Mouse (Mus musculus) kidney, adult 11 months (tissue): ENCODE data around the gene Cdkl2.

Experiments used
- DNase-seq: peaks from one replicate; pipeline ENCODE4 v3.0.0; 2022

Gene Cdkl2

DNA sequence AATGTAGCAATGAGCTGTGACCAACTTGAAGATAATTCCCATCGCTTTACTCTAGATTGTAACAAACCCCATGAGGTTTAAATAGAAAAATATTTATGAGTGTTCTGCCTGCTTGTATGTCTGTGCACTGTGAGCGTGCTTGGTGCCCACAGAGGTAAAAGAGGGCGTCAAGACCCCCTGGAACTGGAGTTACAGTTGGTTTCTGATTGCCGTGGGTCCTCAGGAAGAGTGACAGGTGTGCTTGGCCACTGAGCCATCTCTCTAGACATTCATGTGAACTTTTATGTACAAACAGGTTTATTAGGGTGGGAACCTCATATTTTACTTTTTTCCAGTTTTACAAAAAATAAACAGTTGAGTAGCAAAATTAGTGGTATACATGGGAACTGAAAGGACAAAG lies at the start of gene Cdkl2:
TSS of gene Cdkl2 (minus strand) at position 101 of the 400 bp plus-strand sequence.
- DNase-seq: no peak

DNA sequence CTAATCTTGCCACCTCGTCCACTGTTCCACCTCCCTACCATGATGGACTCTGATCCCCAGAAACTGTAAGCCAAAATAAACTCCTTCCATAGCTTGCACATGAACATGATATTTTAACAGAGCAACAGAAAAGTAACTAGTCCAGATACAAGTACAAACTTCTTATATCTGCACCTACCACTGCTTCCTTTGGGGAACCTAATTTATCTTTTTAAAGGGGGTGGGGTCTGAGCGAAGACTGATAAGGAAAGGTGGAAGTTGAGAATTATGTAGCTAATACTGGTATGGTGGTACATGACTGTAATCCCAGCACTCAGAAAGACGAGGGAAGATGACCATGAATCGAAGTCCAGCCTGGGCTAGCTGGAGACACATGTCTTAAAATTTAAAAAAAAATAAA lies 43.8 kb upstream of the Cdkl2 start:
- DNase-seq: no peak

DNA sequence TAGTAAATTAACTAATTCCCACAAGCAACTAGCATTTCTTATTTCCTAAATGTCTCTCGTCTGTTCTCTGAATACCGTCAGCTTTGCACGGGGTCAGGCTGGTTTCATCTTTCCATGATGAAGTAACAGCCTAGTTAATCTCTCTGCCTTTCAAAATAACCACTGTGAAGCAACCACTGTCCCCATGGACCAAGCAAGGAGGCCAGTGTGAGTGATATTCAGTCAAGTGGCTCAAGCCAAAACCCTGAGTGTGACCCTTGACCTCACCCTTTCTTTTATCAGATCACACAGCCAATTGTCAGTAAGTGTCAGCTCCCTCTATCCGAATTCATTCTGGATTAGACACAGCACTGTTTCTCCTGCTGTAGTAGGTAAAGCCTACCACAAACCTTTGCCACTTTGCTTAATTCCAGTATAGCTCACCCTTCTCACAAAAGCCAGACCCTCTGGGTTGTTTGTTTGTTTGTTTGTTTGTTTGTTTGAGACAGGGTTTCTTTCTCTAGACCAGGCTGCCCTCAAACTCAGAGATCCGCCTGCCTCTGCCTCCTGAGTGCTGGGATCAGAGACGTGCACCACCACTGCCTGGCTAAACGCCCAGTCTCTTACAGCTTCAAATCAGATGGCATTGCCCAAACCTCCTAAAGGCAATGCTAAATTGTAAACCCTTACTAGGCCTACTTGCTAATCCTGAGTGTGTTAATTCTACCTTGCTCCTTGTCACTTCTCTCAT lies 42.3 kb upstream of the Cdkl2 start:
- DNase-seq: no peak

DNA sequence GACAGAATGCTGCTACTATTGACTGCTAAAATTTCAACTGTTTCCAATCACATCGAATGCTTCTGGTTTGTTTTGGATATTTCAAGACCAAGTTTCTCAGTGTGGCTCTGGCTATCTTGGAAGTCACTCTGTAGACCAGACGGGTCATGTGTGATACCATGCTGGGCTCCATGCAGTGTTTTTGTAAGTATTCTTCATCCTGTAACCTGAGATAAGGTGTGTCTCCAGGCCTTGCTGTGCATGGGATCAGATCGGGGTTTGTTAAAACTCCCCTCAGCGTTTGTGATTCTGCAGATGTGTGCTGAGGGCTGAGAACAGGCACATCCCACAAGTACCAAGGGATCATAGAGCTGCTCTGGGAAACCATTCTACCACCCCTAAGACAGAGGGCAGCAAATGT lies 41.6 kb upstream of the Cdkl2 start:
- DNase-seq: no peak

DNA sequence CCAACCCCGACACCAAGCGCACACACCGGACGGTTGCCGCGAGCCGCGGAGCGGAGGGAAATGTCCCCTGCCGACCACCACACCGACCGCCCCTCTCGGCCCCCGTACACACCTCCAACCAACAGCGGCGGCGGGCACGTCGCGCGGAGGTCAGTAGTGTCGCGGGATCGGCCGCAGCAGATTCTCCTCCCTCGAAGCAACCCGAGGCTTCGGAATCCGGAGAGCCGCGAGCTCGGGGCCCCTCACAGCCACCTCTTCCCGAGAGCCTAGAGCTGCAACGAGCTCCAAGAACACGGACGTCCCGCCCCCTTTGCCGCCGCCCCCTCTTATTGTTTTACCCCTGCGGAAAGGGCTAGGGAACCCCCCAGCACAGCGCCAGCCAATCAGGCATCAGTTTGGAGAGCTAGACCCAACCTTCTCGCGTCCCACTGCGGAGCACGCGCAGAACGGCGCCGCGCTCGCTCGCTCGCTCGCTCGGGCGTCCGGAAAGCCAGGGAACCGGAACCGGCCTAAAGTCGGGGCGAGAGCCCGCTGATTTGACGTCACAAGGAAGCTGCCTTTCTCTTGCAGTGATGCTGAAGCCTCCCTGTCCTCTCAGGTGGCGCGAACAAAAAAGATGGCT lies 39.8 kb upstream of the Cdkl2 start, which contains the start of gene G3bp2:
TSS of gene G3bp2 (minus strand) at position 303 of the 622 bp plus-strand sequence.
- peak; percentile 96 for DNase-seq

DNA sequence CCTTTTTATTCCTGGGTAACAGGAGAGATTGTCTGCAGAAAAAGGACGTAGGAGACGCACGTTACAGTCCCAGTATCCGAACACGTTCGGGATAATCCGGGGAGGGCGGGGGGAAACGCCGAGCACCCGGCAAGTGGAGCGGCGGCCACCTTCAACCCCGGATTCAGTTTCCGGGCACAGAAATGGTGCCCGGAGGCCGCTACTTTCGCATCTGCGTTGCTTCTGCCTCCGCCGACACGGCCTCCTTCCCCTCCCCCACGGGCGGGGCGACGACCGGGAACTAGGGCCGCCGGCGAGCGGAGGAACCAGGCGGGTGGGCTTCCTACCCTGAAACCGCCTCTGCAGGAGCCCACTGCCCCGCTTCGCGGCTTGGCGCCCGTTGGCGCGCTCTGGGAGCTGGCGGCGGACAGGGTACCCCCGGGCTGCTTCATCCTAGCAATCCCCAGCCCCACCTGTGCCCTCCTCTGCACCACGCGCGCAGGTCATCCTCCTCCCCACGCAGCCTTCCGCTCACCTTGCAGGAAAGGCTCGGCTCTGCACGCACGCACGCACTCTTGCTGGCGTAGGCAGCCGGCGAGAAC lies 39.2 kb upstream of the Cdkl2 start:
- peak; percentile 49 for DNase-seq

DNA sequence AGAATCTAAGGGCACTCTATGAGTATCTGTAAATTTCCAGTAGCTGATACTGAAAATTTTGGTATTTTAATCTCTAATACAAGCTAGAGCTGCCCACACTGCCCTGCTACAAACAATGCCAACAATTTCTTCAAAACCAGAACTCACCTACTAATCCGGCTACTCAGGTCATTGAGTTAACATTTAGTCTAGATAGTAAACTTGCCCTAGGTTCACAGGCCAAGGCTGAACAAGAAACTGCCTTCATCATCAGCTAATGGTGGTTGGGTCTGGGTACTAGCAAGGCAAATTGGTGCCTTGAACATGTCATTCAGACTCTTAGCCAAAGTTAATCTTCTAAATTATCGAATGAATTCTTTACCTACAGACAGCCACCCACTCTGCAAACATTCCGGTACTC lies 37.6 kb upstream of the Cdkl2 start:
- no peak for DNase-seq

DNA sequence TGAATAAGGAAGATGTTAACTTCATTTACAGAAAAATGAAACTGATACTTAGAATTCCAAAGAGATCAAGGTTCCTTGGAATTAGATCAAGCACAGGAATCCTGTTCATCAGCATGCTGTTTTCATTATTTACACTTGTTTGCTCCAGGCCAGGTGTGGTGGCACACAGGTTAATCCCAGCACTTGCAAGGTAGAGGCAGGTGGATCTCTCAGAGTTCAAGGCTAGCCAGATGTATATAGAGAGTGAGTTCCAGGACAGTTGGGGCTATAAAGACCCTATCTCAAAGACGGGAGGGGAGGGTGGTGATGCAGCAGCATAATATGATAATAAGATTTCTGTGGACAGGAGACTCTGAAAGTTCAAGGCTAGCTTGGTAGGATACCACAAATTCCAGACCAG lies 36.7 kb upstream of the Cdkl2 start:
- no peak for DNase-seq

DNA sequence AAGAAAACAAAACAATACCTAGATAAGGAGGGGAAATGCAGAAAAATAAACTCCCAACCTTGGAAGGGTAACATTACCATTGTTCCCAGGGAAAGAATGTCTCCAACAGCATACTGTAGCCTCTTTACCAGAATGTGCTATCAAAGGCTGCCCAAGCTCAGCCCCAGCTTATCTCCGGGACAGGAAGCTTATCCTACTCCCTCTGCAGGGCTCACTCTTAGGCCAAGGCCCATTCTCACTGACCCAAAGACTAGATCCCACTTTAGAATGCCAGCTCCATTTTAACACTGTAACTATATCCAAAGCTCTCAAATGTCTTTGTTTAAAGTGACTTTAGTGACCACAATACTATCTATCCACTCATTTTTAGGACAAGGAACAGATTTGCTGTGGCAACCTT lies 35.6 kb upstream of the Cdkl2 start:
- DNase-seq: no peak

DNA sequence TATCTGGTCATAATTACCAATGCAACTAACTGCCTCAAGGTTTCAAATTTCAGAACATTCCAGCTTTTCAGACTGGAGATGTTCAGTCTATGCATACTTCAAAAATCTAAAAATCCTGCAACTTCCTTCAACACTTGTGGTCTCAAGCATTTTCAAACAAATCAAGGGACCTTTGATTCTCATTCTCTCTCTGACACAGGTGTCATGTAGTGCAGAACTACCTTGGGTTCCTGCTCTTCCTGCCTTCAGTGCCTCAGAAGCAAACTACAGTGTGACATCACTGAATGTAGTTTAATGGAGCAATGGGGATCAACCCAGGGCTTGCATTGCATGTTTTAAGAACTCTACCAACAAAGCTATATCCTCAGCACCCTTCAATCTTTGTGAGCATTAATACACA lies 35.1 kb upstream of the Cdkl2 start:
- no peak for DNase-seq

DNA sequence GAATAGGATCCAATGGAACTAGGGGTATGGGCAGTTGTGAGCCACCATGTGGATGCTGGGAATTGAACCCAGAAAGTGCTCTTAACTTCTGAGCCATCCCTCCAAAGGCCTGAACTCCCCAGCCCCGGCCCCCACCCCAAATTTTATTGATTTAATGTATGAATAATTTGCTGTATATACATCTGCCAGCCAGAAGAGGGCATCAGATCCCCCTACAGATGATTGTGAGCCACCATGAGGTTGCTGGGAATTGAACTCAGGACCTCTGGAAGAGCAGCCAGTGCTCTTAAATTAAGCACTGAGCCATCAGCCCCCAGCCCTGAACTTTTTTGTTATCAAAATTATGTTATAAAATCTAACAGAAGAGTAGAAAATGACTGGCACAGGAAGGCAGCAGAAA lies 32.6 kb upstream of the Cdkl2 start:
- DNase-seq: no peak

DNA sequence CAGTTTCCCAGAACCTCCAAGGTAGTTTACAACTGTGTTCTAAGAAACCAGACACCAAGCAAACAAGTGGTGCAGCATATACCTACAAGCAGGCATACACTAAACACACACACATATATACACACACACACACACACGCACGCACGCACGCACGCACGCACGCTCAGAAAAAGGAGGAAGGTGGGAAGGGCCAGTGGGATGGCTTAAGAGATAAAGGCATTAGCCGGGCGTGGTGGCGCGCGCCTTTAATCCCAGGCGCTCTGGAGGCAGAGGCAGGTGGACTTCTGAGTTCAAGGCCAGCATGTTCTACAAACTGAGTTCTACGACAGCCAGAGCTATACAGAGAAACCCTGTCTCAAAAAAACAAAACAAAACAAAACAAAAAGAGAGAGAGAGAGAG lies 30.4 kb upstream of the Cdkl2 start:
- DNase-seq: no peak

DNA sequence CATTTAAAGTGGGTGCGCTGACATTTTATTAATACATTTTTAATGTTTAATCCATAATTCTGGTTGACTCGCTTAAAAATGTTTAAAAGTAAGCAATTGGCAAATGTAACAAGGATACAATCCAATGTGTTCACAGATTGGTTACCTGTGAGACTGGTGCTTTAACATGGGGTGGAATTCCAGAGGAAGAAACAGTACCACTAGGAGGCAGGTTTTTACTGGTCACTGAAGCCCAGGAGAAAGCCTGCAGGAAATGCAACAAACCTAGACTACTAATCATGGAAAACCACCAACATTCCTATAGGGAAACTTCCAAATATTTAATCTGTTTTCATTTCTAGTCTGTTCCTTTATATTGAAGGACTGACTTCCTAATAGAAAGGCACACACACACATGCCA lies 19.5 kb upstream of the Cdkl2 start:
- DNase-seq: no peak

DNA sequence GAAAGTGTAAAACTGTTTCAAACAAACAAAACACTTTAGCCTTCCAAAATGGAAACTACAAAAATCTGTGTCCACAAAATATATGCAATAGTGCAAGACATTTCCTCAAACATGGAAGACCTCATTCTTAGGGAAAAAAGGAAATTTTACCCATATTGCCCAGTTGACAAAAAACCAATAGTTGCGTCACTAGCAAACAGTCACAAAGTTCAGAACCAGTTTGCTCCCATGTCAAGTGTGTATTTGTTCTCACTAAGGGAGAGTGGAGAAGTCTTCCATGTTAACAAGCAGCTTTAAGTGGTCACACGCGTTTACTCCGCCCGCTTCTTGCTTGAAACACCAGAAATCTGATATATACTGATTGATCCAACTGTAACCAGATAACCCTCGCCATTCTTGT lies 9.2 kb upstream of the Cdkl2 start:
- DNase-seq: no peak

DNA sequence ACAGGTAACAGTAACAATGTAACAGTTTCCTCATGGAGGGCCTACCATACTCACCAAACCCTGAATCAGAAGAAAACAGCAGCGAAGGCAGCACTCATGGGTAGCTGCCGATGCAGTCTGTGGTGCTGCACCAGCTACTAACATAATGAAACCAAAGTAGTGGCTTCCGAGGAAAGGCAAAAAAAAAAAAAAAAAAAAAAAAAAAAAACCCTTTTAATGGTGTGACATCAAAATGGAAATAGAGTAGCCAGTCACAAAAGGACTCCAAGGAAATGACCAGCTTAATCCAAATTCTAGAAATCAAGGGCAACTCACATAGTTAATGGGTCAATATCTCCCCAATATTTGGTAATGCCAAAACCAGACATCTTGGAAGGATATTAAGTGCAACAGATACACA lies 6.7 kb upstream of the Cdkl2 start:
- DNase-seq: no peak

DNA sequence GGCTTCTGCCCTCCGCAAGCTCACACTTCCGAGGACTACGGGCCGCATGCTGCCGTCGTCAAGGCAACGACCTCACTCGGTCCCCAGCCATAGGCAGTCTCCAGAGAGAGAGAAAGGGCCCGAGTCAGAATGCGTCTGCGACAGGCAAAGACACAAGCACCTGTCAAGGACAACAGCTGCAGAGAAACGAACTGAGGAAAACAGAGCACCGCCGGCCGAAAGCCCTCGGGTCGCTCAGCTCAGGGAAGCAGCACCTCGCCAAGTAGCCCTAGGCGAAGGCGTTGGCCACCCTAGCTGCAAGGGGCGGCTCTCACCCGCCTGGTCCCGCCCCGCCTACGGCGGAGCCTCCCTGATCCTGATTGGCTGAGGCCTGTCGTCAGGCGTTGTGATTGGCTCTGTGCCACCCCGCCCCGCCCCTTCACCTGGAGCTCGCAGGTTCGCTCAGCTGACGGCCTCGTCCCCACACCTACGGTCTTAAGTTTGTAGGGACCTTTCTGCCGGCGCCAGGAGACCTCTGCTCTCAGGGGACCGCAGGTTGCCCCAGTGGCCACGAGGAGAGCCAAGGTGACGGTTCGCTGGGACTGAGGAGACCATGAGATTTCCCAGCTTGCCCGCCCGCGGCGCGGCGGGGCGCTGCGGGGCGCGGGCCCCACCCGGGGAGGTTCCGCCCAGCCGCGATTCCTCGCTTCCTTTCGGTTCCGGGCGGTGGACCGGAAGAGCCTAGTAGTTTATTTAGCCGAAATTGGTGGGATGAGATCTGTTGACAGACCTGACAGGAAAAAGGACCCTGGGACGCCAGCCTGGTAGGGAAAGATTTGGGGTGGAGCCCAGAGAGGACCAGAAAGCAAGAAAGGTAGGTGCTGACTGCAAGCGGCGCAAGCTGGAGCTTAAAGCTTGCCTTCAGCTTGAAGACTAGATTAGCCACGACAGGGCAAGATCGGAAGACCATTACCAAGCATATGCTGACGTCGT lies 1.0 kb downstream of the Cdkl2 start:
- DNase-seq: peak; percentile 96

DNA sequence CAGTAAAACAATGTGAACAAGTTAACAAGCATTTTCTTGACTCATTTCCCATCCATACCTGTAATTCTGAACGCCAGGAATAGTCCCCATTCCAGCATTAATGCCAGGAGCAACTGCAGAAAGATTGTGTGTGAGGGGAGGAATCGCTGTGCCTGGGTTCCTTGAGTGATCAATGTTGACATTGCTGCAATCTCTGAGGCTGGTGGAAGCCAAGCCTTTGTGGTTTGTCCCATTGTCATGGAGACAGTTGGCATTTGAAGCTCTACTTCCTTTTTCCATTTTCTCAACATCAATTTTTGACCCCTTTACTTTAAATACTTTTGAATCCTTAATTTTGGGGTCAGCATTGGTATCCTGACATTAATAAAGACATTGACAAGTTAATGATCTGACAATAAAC lies 23.7 kb downstream of the Cdkl2 start:
- no peak for DNase-seq

DNA sequence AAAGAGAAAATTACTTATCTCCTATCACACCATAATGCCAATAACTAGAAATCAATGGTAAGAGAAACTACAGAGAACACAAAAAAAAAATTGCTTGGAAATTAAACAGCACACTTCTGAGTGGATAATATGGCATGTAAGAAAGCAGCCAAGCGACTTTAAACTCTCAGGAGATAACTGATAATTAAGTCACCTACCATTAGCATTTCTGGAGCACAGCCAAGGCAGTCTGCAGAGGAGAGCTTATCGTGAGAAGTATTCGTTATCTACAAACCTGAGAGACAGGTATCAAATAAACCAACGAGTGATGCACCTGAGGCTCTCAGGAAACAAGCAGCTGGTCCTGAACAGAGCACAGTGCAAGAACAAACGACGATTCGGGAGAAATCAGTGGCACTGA lies 31.9 kb downstream of the Cdkl2 start:
- DNase-seq: no peak

DNA sequence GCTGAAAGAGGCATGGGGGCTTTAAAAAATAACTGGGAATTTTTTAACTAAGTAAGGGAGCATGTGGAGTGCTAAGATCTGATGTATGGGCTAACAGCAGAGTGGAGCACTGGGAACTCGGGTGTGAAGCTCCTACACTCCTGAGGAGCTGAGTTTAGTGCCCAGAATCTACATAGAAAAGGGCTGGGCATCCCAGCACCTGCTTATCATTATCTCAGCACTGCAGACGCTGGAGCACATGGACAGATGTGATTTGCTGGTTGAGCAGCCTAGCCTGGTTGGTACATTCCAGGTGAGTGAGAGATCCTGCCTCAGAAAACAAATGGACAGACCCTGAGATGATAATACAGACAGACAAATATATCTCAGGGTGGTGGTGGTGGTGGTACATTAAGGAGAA lies 33.9 kb downstream of the Cdkl2 start:
- DNase-seq: no peak

DNA sequence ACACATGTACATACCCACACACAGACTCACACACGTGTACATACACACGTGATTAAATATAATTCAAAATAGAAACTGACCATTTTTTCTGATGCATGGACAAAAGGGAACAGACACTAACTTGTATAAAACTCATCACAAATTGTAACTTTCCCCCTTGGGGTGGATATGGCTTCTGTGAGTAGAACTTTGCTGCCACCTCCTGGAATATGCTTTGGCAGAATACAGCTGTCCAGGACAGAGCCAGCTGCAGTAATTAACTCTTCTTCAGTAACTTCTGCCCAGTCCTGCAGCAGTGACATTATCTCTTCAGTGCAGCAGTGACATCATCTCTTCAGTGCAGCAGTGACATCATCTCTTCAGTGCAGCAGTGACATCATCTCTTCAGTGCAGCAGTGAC lies 40.7 kb downstream of the Cdkl2 start:
- no peak for DNase-seq

DNA sequence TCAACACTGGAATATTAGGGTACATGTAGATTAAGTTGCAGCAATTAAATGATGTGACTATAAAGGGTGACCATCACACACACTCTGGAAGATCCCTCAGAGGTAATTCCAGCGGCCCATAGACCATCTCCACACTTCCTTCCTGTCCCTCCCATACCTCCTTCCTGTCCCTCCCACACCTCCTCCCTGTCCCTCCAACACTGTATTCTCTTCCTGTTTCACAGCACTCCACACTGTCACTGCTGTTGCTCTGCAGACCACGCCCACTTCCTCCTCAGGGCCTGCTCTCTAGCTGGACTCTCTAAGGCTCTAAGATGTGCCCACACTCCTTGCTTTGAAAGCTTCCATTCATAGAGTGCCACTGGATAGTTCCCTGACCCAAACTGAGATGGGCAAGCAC lies 42.9 kb downstream of the Cdkl2 start:
- DNase-seq: peak; percentile 9

DNA sequence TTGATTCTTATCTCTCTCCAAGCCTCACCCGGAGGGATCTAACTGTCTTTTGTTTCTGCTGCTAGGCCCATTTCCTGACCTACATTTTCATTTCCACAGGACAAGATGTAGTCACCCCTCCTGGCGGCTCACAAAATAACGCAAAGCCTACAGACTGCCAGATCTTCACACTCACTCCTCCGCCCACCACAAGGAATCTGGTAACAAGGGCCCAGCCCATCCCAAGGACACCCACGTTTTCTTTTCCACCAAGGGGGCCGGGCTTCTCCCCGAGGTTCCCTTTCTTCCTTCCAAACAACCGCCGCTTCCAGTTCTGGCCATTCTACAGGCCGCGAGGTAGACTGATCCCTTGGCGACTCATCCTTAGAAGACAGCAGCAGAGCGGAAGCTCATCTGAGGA lies 49.1 kb downstream of the Cdkl2 start:
- DNase-seq: no peak

DNA sequence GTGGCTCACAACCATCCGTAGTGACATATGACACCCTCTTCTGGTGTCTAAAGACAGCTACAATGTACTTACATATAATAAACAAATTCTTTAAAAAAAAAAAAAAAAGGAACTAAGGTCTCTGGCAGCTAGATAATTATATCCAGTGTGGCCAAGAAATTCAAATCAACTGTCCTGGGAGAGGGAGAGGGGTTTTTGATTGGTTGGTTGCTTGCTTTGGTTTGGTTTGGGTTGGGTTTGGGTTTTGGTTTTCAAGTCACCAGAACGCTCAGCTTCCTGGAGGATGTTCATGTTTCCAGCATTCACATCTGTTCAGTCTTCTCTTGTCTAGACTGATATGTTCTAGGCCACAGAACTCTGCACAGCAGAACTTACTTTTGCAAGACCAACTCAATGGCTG lies 50.6 kb downstream of the Cdkl2 start:
- DNase-seq: no peak
